Mouse (Mus musculus) hindbrain, embryonic 15.5 days (tissue): ENCODE results near the gene Pecam1. TPM values are rescaled to one million over a fixed set of nuclear protein-coding genes. Genes with fewer than 3 reads are reported as not detected.
"Not testable (repeated sequence)": the region's sequence is repeated elsewhere in the genome, so short reads cannot be mapped to it uniquely, and the experiment has no call there.

Experiments
- ATAC-seq: fragments of 200-750 bp; cut with Nextera tagmentation; 2 replicates; pipeline ENCODE4 v1.8.0; 2017; ENCODE audit warnings: low read depth, moderate number of reproducible peaks, moderate TSS enrichment; ENCODE audit not compliant: low FRiP score
- H3K27ac ChIP-seq: fragments of 300-500 bp; sonication (generic); replicated peaks from 2 replicates; pipeline ENCODE4 v1.5.1; 2015; ENCODE audit warnings: mild to moderate bottlenecking, inconsistent platforms
- H3K27me3 ChIP-seq: fragments of 300-500 bp; sonication (generic); 2 replicates; pipeline ENCODE4 v1.6.1; 2015; ENCODE audit warnings: control low read depth, inconsistent platforms
- H3K36me3 ChIP-seq: fragments of 300-500 bp; sonication (generic); 2 replicates; pipeline ENCODE4 v1.6.1; 2015; ENCODE audit warnings: control low read depth, inconsistent platforms
- H3K4me1 ChIP-seq: fragments of 300-500 bp; sonication (generic); replicated peaks from 2 replicates; pipeline ENCODE4 v1.6.1; 2015; ENCODE audit warnings: control low read depth, inconsistent platforms
- H3K4me2 ChIP-seq: fragments of 300-500 bp; sonication (generic); 2 replicates; pipeline ENCODE4 v1.6.1; 2015; ENCODE audit warnings: moderate library complexity, mild to moderate bottlenecking, inconsistent platforms
- H3K4me3 ChIP-seq: fragments of 300-500 bp; sonication (generic); 2 replicates; pipeline ENCODE4 v1.5.1; 2015; ENCODE audit warnings: mild to moderate bottlenecking, inconsistent platforms
- H3K9ac ChIP-seq: fragments of 300-500 bp; sonication (generic); 2 replicates; pipeline ENCODE4 v1.6.1; 2015; ENCODE audit warnings: inconsistent platforms
- H3K9me3 ChIP-seq: fragments of 300-500 bp; sonication (generic); 2 replicates; pipeline ENCODE4 v1.6.1; 2016; ENCODE audit warnings: control low read depth, inconsistent platforms
- WGBS: fragments of 180-500 bp; shearing (Covaris S2); methylation state at CpG from one replicate; pipeline ENCODE4 v1.1.7; 2015; 5-methylcytosine and 5-hydroxymethylcytosine counted together
- polyA plus RNA-seq: library from polyadenylated mRNA; unstranded; fragments of >200 nt; fragmentation: Nextera tagmentation; extraction: Ambion mirVana; gene quantifications from 2 replicates; pipeline ENCODE4 v1.2.1, GENCODE M21; 2015

Pecam1 gene
- polyA plus RNA-seq, 1 experiment from 2014 or later, result 17.6 TPM

DNA sequence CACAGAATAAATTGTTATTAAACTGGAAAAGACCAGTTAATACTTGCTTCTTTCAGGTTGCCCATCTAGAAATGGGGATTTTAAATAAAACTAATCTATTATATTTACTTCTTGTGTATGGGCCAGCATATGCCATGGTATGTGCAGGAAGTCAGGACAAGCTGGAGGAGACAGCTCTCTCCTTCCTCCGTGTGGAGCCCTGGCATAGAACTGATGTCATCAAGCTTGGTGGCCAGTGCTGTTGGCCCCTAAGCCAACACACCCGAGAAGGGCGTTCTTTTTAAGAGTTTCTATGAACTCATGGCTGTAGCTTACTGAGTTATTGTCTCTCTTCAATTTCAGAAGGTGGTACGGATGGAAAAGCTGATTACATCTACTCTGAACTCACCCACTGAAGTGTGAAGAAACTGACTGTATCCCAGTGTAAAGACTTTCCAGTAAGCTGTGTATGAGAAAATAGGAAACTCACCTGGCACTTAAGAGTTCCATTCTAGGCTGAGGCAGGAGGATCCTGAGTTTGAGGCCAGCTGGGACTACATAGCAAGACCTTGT is 16.3 kb upstream of the Pecam1 start:
- Histone ChIP-seq H3K4me1 (no peaks in the 10 kb centered on the region), H3K9ac (no peak overlapping the region), H3K36me3 (peaks cover 38% of the 10 kb centered on the region), H3K9me3 (no peaks in the 10 kb centered on the region), H3K4me2 (no peak overlapping the region), H3K27me3 (no peaks in the 10 kb centered on the region), H3K4me3 (no peak overlapping the region), H3K27ac (no peak overlapping the region)
- ATAC-seq, result no peak
- WGBS, result 94% methylated on average over 4 of the region's 4 CpGs

DNA sequence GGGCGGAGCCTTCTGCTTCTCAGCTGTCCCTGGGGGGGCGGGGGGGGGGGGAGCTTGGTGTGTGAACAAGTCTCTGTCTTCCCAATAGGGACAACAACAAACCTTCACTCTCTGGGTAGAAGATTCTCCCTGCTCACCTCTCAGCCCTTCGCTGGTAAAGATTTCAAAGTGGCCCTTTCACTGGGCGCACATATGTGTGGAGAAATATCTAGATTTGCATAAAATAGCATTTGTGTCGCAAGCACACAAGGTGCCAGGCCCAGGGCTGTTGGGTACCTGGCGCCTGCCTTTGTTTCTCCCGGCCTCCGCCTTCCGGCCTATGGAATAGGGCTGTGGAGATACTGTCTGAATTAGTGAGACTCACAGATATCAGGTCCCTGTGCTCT is 12.4 kb upstream of the Pecam1 start:
- ATAC-seq, result no peak
- H3K27ac ChIP-seq, result no peak overlapping the region
- 79% methylated on average over 9 of the region's 9 CpGs for WGBS
- H3K36me3 ChIP-seq, result peaks cover 11% of the 10 kb centered on the region
- no peaks in the 10 kb centered on the region for H3K4me1 ChIP-seq
- no peaks in the 10 kb centered on the region for H3K9me3 ChIP-seq
- H3K27me3 ChIP-seq, result no peaks in the 10 kb centered on the region
- no peak overlapping the region for H3K4me2 ChIP-seq
- H3K4me3 ChIP-seq, result no peak overlapping the region
- no peak overlapping the region for H3K9ac ChIP-seq

DNA sequence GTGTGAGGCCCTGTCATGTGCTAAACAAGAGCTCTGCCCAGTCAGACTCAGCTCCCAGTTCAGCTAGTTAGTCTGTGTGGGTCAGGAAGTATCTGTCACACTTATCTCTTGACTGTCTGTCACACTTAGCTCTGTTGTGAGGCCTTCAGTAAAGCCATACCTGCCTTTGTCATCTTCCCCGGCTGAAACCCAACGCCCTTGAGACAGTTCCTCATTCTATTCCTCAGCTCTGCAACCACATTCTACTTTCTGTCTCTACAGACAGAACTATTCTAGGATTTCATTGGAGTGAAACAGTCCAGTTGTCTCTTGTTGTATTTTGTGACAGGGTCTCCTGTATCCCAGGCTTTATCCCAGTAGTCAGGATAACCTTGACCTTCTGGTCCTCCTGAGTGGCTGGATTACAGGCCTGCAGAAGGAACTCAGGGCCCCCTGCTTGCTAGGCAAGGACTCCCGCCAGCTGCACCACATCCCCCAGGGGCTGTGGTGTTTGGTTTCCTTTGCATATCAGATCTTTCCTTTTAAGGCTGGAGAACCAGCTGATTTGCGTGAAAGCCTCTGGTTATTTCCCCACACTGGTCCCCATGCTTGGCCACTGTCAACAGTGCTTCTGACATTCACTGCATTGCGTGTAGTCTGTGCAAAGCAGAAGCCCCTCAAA is 11.8 kb upstream of the Pecam1 start:
- peaks cover 8% of the 10 kb centered on the region for H3K36me3 ChIP-seq
- no peaks in the 10 kb centered on the region for H3K27me3 ChIP-seq
- no peak overlapping the region for H3K27ac ChIP-seq
- ATAC-seq, result no peak
- no peak overlapping the region for H3K9ac ChIP-seq
- H3K4me1 ChIP-seq, result no peaks in the 10 kb centered on the region
- no peaks in the 10 kb centered on the region for H3K9me3 ChIP-seq
- H3K4me3 ChIP-seq, result no peak overlapping the region
- H3K4me2 ChIP-seq, result no peak overlapping the region
- 59% methylated on average over 5 of the region's 5 CpGs for WGBS

DNA sequence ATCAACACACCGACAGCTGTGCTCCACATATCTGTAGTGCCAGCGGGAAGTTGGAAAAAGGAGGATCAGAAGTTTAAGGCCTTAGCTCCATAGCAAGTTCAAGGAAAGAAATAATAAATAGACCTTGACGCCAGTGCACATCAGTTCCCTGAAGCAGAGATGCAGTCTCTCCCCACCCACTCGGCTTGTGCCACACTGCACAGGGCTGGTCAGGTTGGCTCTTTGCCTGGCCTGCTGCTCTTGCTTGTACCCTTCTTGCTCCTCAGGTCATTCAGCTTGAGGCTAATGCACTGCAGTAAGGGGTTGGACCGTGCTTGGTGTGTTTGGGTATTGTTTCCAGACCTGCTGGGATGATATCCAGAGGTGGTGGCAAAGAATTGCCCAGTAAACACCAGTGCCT is 10.1 kb upstream of the Pecam1 start:
- no peaks in the 10 kb centered on the region for H3K27me3 ChIP-seq
- WGBS, result 96% methylated on average over 5 of the region's 5 CpGs
- no peaks in the 10 kb centered on the region for H3K4me1 ChIP-seq
- no peak overlapping the region for H3K4me3 ChIP-seq
- no peaks in the 10 kb centered on the region for H3K9me3 ChIP-seq
- H3K4me2 ChIP-seq, result no peak overlapping the region
- ATAC-seq, result no peak
- no peaks in the 10 kb centered on the region for H3K36me3 ChIP-seq
- no peak overlapping the region for H3K27ac ChIP-seq
- H3K9ac ChIP-seq, result no peak overlapping the region

DNA sequence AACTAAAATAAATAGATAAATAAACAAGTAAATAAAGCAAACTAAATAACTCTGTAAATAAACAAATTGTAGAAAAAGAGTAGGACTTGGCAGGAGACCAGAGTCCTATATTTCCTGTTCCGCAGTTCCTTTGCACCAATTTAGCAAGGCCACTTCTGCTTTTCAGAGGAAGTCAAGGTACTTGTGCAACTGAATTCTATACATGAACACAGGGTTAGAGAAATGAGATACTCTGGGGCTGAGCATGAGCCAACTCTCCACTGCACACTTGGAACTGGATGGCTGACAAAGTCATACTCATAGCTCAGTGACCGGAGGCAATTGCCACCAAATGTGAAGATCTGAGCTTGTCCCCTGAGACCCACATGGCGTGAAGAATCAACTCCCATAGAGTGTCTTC is 8.6 kb upstream of the Pecam1 start:
- Histone ChIP-seq H3K27me3 (no peaks in the 10 kb centered on the region), H3K4me2 (no peak overlapping the region), H3K9ac (no peak overlapping the region), H3K4me3 (no peak overlapping the region), H3K9me3 (no peaks in the 10 kb centered on the region), H3K27ac (no peak overlapping the region), H3K4me1 (no peaks in the 10 kb centered on the region), H3K36me3 (no peaks in the 10 kb centered on the region)
- no peak for ATAC-seq
- WGBS, result 92% methylated on average over 3 of the region's 3 CpGs

DNA sequence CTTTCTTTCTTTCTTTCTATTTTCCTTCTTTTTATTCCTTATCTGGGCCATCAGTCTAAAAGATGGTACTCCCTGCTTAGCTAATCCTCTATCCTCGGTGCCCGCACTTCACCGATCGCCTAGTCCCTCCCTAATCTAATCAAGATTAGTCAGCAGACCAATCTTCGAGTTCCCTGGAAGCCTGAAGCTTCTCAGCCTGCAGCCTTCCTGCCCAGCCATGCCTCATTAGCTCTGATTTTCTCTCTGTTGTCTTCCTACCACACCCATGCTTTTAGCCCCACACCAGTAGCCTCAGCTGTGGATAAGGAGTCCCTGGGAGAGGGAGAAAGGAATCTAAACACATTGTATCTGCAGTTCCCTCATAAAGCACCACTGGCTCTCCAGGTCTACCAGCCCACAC is 5.2 kb upstream of the Pecam1 start:
- WGBS, result 59% methylated on average over 5 of the region's 5 CpGs
- no peaks in the 10 kb centered on the region for H3K4me1 ChIP-seq
- H3K27me3 ChIP-seq, result no peaks in the 10 kb centered on the region
- no peak for ATAC-seq
- no peaks in the 10 kb centered on the region for H3K9me3 ChIP-seq
- H3K9ac ChIP-seq, result no peak overlapping the region
- no peaks in the 10 kb centered on the region for H3K36me3 ChIP-seq
- no peak overlapping the region for H3K27ac ChIP-seq
- no peak overlapping the region for H3K4me2 ChIP-seq
- H3K4me3 ChIP-seq, result no peak overlapping the region

DNA sequence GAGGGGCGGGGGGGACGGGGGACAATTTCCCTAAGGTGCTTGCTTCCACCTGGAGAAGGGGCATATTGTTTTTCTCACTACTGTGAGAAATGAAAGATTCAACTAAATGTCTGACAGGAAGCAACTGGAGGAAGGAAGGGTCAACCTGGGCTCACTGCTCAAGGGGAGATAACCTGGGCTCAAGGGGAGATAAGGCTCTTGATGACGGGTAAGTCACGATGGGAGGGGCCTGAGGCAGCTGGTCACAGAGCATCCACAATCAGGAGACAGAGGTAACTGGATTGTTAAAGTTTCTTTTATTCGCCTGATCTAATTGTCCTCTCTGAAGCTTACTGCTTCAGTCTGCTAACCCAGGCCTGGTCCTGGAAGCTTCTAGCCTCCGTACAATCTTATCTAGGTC is 2.9 kb upstream of the Pecam1 start:
- Histone ChIP-seq H3K4me1 (no peaks in the 10 kb centered on the region), H3K9ac (no peak overlapping the region), H3K4me2 (no peak overlapping the region), H3K27ac (no peak overlapping the region), H3K36me3 (no peaks in the 10 kb centered on the region), H3K4me3 (no peak overlapping the region), H3K27me3 (no peaks in the 10 kb centered on the region), H3K9me3 (no peaks in the 10 kb centered on the region)
- ATAC-seq, result no peak
- 94% methylated on average over 6 of the region's 6 CpGs for WGBS

DNA sequence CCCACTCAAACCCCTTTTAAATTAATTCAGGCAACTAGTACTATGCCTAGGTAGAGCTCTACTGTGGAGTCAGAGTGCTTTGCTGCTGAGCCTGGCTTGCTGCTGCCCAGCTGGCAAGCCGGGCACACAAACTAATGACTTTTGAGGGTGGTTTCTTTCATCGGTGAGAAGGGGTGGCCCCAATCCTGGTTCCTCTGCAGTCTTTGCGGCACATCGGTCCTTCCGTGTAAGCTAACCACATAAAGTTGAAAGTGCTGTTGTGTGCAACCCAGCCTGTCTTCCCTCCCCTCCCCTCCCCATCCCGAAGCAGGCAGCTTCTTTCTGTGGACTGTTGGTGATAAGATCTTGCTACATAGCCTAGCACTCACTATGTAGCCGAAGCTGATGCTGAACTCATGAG is 1.7 kb upstream of the Pecam1 start:
- no peak overlapping the region for H3K4me2 ChIP-seq
- no peak overlapping the region for H3K4me3 ChIP-seq
- ATAC-seq, result no peak
- no peaks in the 10 kb centered on the region for H3K9me3 ChIP-seq
- H3K9ac ChIP-seq, result no peak overlapping the region
- no peaks in the 10 kb centered on the region for H3K36me3 ChIP-seq
- no peaks in the 10 kb centered on the region for H3K27me3 ChIP-seq
- H3K27ac ChIP-seq, result no peak overlapping the region
- WGBS, result 92% methylated on average over 7 of the region's 7 CpGs
- H3K4me1 ChIP-seq, result no peaks in the 10 kb centered on the region

DNA sequence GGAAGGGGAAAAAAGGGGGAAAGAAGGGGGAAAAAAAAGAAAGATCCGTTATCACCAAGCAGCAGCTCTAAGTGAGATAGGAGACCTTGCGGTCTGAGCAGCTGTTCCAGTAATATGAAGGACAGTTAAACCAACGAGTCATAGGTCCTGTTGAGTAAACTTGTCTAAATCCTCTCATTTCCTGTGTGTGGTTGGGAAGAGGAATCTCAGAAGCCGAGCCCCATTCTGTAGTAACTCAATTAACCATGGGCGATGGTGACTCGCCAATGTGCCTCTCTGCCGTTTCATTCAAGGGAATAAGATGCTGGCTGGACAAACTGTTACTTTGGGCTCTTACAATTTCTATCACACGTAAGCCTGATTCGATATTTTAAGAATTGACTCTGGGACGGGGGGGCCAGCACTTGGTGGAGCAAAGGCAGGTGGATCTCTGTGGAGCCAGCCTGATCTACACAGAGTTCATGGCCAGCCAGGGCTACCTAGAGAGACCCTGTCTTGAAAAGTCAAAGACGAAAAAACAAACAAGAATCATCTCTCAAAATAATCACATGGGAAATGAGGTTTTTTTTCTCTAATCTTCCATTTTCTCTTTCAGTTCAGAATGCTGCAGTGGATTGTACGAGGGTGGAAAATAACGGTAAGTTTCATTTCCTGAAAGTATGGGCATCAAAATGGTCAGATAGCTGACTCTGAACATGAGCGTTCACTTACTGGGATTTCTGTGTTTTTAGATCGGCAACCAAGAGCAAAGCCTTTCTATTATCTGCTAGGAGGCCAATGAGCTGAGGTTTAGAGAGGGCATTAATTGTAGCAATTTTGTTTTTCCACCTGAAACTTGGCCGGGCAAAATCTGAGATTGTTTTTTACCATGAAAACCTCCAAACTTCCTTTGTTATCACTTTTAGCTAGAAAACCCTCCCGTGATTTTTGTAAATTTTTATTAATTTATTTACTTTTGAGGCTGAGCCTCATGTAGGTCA is 901 bp upstream of the Pecam1 start, which contains the start of gene Milr1:
TSS of gene Milr1 (plus strand) at position 188 of the 980 bp plus-strand sequence.
- no peaks in the 10 kb centered on the region for H3K9me3 ChIP-seq
- no peaks in the 10 kb centered on the region for H3K27me3 ChIP-seq
- H3K4me3 ChIP-seq, result no peak within 1 kb of the TSS
- 92% methylated on average over 17 of the region's 17 CpGs for WGBS
- H3K27ac ChIP-seq, result no peak within 1 kb of the TSS
- ATAC-seq, result no peak
- no peak within 1 kb of the TSS for H3K4me2 ChIP-seq
- no peaks in the 10 kb centered on the region for H3K36me3 ChIP-seq
- no peak within 1 kb of the TSS for H3K9ac ChIP-seq
- H3K4me1 ChIP-seq, result no peaks in the 10 kb centered on the region

DNA sequence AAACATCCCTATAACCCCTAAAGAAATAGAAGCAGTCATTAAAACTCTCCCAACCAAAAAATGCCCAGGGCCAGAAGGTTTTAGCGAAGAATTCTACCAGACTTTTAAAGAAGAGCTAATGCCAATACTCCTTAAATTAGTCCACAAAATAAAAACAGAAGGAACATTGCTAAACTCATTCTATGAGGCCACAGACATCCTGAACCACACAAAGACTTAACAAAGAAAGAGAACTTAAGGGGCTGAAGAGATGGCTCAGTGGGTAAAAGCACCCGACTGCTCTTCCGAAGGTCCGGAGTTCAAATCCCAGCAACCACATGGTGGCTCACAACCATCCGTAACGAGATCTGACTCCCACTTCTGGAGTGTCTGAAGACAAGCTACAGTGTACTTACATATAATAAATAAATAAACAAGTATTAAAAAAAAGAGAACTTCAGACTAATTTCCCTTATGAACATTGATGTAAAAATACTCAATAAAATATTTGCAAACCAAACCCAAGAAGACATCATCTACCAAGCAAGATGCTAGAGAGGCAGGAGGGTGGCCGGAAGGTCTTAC is 789 bp downstream of the Pecam1 start:
- not testable (repeated sequence) for H3K4me2 ChIP-seq, H3K27me3 ChIP-seq, H3K36me3 ChIP-seq, H3K9me3 ChIP-seq, H3K9ac ChIP-seq, H3K4me3 ChIP-seq, ATAC-seq, H3K4me1 ChIP-seq, H3K27ac ChIP-seq
- WGBS, result 97% methylated on average over 7 of the region's 7 CpGs

DNA sequence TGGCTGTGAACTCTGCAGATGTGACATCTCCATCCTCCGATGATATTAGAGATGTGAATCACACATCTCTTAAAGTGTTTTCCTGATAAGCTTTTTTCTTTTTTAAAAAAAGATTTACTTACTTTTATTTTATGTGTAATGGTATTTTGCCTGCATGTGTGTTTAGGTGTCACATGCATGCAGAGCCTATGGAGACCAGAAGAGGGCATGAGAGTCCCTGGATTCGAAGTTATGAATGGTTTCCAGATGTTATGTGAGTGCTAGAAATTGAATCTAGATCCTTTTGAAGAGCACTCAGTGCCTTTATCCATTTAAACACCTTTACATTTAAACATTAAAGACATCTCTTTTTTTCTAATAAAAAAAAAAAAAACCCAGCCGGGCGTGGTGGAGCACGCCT is 5.5 kb downstream of the Pecam1 start:
- Histone ChIP-seq H3K9ac (no peak overlapping the region), H3K27me3 (no peaks in the 10 kb centered on the region), H3K4me2 (no peak overlapping the region), H3K9me3 (no peaks in the 10 kb centered on the region), H3K27ac (no peak overlapping the region), H3K4me1 (0 out of 2 replicates have a peak, but pooled peaks cover 2% of the 10 kb centered on the region), H3K36me3 (no peaks in the 10 kb centered on the region), H3K4me3 (no peak overlapping the region)
- no peak for ATAC-seq
- 94% methylated on average over 5 of the region's 5 CpGs for WGBS

DNA sequence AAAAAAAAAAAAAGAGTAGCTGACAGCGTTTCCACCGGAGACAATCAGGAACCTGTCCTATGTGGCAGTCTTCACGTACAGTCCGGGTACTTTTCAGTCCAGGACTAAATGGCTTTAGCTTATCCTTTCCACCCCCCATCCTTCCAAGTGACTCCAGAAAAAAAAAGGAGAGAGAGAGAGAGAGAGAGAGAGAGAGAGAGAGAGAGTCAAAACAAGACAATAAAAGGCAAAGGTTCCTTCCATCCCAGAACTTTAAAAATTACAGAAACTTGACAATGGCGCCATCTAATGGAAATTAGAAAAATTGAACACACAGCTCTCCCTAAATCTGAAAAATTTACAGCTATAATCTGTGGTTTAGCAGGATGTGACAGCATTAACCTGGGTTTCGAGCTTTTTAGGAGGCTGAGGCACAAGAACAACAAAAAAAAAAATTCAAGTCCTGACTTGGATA is 8.0 kb downstream of the Pecam1 start:
- Histone ChIP-seq H3K27ac (no peak overlapping the region), H3K36me3 (no peaks in the 10 kb centered on the region), H3K4me1 (peaks cover 7% of the 10 kb centered on the region), H3K9ac (no peak overlapping the region), H3K4me2 (no peak overlapping the region), H3K4me3 (no peak overlapping the region), H3K27me3 (no peaks in the 10 kb centered on the region), H3K9me3 (no peaks in the 10 kb centered on the region)
- 50% methylated on average over 6 of the region's 6 CpGs for WGBS
- no peak for ATAC-seq
